Mouse (Mus musculus) liver, embryonic 13.5 days (tissue): ENCODE results near the gene Skp2. TPM values are rescaled to one million over a fixed set of nuclear protein-coding genes. Genes with fewer than 3 reads are reported as not detected.

Experiments used
- ATAC-seq: fragments of 200-750 bp; cut with Nextera tagmentation; 2 replicates; pipeline ENCODE4 v1.8.0; 2017; ENCODE audit warnings: low read depth, mild to moderate bottlenecking, moderate number of reproducible peaks, moderate library complexity
- DNase-seq: peaks from one replicate; pipeline ENCODE4 v3.0.0; 2022
- H3K27ac ChIP-seq: fragments of 300-500 bp; sonication (generic); 2 replicates; pipeline ENCODE4 v1.5.1; 2015; ENCODE audit warnings: moderate library complexity, mild to moderate bottlenecking, inconsistent platforms
- H3K27me3 ChIP-seq: fragments of 300-500 bp; sonication (generic); 2 replicates; pipeline ENCODE4 v1.6.1; 2015; ENCODE audit warnings: mild to moderate bottlenecking, inconsistent platforms
- H3K36me3 ChIP-seq: fragments of 300-500 bp; sonication (generic); 2 replicates; pipeline ENCODE4 v1.6.1; 2015; ENCODE audit warnings: mild to moderate bottlenecking, inconsistent platforms
- H3K4me1 ChIP-seq: fragments of 300-500 bp; sonication (generic); replicated peaks from 2 replicates; pipeline ENCODE4 v1.6.1; 2015; ENCODE audit warnings: inconsistent platforms
- H3K4me2 ChIP-seq: fragments of 300-500 bp; sonication (generic); 2 replicates; pipeline ENCODE4 v1.6.1; 2015; ENCODE audit warnings: inconsistent platforms, mild to moderate bottlenecking, moderate library complexity
- H3K4me3 ChIP-seq: fragments of 300-500 bp; sonication (generic); replicated peaks from 2 replicates; pipeline ENCODE4 v1.5.1; 2015; ENCODE audit warnings: mild to moderate bottlenecking, inconsistent platforms
- H3K9ac ChIP-seq: fragments of 300-500 bp; sonication (generic); 2 replicates; pipeline ENCODE4 v1.6.1; 2015; ENCODE audit warnings: mild to moderate bottlenecking, inconsistent platforms
- H3K9me3 ChIP-seq: fragments of 300-500 bp; sonication (generic); replicated peaks from 2 replicates; pipeline ENCODE4 v1.6.1; 2016; ENCODE audit warnings: inconsistent platforms
- WGBS: fragments of 180-500 bp; shearing (Covaris S2); methylation state at CpG from one replicate; pipeline ENCODE4 v1.1.7; 2015; ENCODE audit not compliant: insufficient replicate concordance; 5-methylcytosine and 5-hydroxymethylcytosine counted together
- polyA plus RNA-seq: library from polyadenylated mRNA; unstranded; fragments of >200 nt; fragmentation: Nextera tagmentation; extraction: Ambion mirVana; gene quantifications from 2 replicates; pipeline ENCODE4 v1.2.1, GENCODE M21; 2015

Gene Skp2
- polyA plus RNA-seq, 1 experiment from 2014 or later: 26.8 TPM

DNA sequence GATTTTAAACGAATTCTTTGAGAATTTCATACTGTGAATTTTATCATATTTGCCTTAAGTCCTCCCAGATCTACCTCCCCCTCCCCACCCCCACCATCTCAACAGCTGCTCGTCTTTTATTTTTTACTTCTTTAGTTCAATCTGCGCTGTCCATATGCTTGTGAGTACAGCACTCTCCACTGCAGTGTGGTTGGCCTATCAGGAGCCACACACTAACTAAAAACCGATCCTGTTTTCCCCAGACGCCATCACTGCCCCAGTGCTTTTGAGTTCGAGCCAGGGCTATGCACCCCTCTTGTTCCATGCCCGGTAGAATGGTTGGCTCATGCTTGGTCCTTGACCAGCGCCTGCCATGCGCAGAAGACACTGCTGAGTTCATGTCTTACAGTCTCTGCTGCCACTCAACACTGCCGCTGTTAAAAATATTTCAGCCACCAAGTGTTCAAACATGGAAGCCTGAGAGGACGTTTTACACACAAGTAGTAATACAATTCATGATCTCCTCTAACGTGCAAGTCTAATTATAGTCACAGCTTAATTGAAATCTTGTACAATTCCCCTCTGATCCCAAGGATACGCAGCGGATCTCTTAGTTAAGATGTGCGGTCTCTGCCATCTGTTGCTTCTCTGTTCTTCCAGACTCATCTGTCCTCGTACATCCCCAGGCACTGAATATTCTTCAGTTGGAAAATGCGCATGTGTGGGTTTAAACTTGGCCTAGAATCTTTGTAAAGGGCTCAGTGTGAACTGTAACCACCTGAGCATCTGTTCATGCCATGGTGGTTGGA, 67.1 kb downstream of the Skp2 start:
- no peaks in the 10 kb centered on the region for H3K9me3 ChIP-seq
- H3K27ac ChIP-seq: peak overlapping the region; percentile 78; the same call in 1 of the 2 replicates
- DNase-seq (no peak), ATAC-seq (no peak)
- H3K27me3 ChIP-seq: no peaks in the 10 kb centered on the region
- H3K4me2 ChIP-seq: no peak overlapping the region
- 0 out of 2 replicates have a peak overlapping the region, but pooled peaks have one; percentile 17 for H3K9ac ChIP-seq
- H3K4me1 ChIP-seq: peaks cover 86% of the 10 kb centered on the region
- 86% methylated on average over 17 of the region's 17 CpGs for WGBS
- no peak overlapping the region for H3K4me3 ChIP-seq
- H3K36me3 ChIP-seq: peaks cover 98% of the 10 kb centered on the region

DNA sequence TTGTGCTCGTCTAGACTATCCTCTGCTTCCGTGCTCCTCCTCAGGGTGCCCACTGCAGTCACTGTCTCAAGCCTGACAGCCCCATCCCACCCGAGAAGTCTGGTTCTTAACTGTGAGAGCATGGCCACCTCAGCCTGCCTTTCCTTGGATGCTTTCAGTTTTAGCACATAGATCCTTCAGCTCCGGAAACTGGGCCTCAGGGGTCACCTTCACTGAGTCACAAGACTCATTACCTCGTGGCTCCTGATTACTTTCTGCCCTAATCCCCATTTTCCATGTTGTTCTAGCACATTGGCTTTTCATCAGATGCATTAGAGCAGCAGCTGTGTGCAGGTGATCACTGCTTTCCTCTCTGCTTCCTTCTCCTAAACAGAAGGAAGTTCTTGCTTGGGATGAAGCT, 67.8 kb downstream of the Skp2 start:
- no peak for DNase-seq
- H3K9ac ChIP-seq: no peak overlapping the region; the same call in 1 of the 2 replicates
- no peak overlapping the region for H3K4me3 ChIP-seq
- H3K4me2 ChIP-seq: no peak overlapping the region
- no peak for ATAC-seq
- H3K4me1 ChIP-seq: peaks cover 84% of the 10 kb centered on the region
- peak overlapping the region; percentile 78 for H3K27ac ChIP-seq
- 81% methylated on average over 5 of the region's 5 CpGs for WGBS
- peaks cover 96% of the 10 kb centered on the region for H3K36me3 ChIP-seq
- H3K27me3 ChIP-seq: no peaks in the 10 kb centered on the region
- no peaks in the 10 kb centered on the region for H3K9me3 ChIP-seq

DNA sequence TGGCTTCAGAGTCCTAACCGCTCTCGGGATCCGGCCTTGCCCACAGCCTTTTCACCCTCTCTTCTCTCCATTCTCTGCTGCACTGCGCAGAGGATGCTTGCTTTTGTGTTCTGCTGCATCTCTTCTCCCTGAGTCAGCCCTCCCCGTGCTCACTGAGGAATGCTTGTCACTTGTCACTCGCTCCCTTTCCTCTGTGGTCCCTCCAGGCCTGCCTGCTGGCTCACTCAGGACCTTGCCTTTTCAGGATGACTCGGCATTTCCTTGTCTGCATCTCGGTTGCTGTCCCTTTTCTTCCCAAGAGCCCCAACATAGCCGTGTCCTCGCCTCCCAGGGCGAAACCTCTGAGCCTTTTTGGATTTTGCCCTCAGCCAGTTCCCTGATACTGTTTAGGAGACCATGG, 68.4 kb downstream of the Skp2 start:
- DNase-seq: peak; percentile 68
- H3K4me1 ChIP-seq: peaks cover 87% of the 10 kb centered on the region
- no peaks in the 10 kb centered on the region for H3K9me3 ChIP-seq
- peaks cover 91% of the 10 kb centered on the region for H3K36me3 ChIP-seq
- peak overlapping the region; percentile 78 for H3K27ac ChIP-seq
- peak overlapping the region; percentile 28 for H3K4me2 ChIP-seq
- no peaks in the 10 kb centered on the region for H3K27me3 ChIP-seq
- WGBS: 60% methylated on average over 11 of the region's 11 CpGs
- no peak overlapping the region for H3K4me3 ChIP-seq
- peak overlapping the region; percentile 47 for H3K9ac ChIP-seq
- ATAC-seq: peak; percentile 87

DNA sequence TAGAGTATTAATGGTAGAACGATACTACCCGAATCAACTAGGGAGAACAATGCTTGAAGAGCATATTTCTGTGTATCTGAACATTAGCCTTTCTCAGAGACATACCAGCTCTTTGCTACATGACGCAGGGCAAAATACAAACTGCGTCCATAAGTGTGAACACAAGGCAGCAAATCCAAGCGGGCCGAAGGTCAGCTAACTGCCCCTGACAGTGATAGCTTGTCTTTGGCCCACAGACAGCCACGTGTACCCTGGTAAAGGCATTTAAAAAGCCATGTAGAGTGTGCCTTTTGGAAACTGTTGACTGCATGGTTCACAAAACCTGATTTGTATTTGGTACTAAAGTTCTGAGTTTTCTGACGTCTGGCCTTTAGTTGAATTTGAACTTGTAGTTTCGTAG, 72.5 kb downstream of the Skp2 start:
- Histone ChIP-seq H3K9ac (no peak overlapping the region), H3K4me3 (no peak overlapping the region), H3K4me2 (0 out of 2 replicates have a peak overlapping the region, but pooled peaks have one; percentile 20), H3K36me3 (peaks cover 62% of the 10 kb centered on the region), H3K27ac (peak overlapping the region; percentile 74), H3K4me1 (peaks cover 91% of the 10 kb centered on the region), H3K9me3 (no peaks in the 10 kb centered on the region), H3K27me3 (no peaks in the 10 kb centered on the region)
- no peak for DNase-seq
- no peak for ATAC-seq
- WGBS: 82% methylated on average over 9 of the region's 9 CpGs

DNA sequence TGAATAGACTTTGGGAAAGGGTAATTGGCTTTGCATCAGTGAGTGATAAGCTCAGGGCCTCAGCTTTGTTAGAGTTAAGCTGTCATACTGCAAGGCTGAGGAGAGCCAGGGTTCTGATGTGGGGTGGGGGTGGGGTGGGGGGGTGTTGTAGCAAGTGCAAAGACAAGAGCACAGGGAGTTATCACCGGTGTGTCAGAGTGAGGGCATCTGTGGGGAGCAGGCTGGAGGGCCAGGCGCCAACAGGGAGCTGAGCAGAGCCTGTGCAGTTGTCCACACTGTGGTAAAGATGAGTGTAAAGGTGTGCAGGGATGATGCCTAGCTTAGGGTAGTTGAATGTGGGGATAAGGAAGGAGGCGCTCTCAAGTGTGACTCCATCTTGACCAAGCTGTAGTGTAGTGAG, 73.9 kb downstream of the Skp2 start:
- ATAC-seq (peak; percentile 35), DNase-seq (no peak)
- Histone ChIP-seq H3K9ac (peak overlapping the region; percentile 59), H3K9me3 (no peaks in the 10 kb centered on the region), H3K27ac (peak overlapping the region; percentile 100), H3K4me1 (peaks cover 90% of the 10 kb centered on the region), H3K4me3 (peak overlapping the region; percentile 20), H3K27me3 (no peaks in the 10 kb centered on the region), H3K36me3 (peaks cover 57% of the 10 kb centered on the region), H3K4me2 (peak overlapping the region; percentile 77)
- 27% methylated on average over 3 of the region's 3 CpGs for WGBS

DNA sequence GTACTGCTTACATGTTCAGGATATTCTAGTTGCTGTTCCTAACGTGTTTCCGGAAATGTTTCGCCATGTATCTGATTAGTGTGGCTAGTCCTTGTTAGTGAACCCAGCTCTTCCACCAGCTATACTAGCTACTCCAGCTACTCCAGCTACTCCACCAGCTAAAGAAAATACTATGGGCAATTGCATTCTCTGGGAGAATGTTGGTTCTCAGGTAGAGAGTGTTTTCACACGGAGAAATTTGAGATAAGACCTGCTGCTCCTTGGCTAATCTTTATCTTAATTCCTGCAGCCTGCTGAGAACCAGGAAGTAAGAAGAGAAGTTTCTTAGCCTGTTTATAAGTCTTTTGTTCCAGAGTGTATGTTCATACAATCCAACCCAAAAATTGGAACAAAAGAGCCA, 75.0 kb downstream of the Skp2 start:
- WGBS: 9% methylated on average over 4 of the region's 4 CpGs
- H3K4me3 ChIP-seq: peak overlapping the region; percentile 50
- H3K27me3 ChIP-seq: no peaks in the 10 kb centered on the region
- no peak for DNase-seq
- peak; percentile 20; the same call in 1 of the 2 replicates for ATAC-seq
- peaks cover 57% of the 10 kb centered on the region for H3K36me3 ChIP-seq
- peaks cover 90% of the 10 kb centered on the region for H3K4me1 ChIP-seq
- H3K9ac ChIP-seq: peak overlapping the region; percentile 58
- H3K4me2 ChIP-seq: peak overlapping the region; percentile 77
- H3K9me3 ChIP-seq: no peaks in the 10 kb centered on the region
- peak overlapping the region; percentile 100 for H3K27ac ChIP-seq

DNA sequence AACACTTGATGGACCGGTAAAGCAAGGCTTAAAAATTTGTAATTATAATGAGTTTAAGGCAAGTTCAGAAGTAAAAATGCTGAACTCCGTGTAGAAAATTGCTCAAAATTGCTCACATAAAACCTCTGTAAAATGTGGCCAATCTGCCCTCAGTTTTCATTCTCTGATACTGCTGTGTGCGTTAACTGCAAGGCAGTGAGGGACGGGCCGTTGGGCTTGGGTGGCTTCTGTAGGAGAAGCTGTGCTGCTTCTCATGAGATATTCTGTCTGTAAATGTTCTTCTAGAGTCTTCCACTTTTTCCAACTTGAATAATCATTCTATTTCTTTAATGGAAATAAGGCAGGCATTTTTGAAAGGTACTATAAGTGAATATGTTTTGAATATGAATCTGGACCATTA, 75.6 kb downstream of the Skp2 start:
- H3K9me3 ChIP-seq: no peaks in the 10 kb centered on the region
- DNase-seq (no peak), ATAC-seq (no peak)
- peak overlapping the region; percentile 100 for H3K27ac ChIP-seq
- H3K36me3 ChIP-seq: peaks cover 53% of the 10 kb centered on the region
- H3K4me3 ChIP-seq: peak overlapping the region; percentile 50
- no peaks in the 10 kb centered on the region for H3K27me3 ChIP-seq
- peaks cover 90% of the 10 kb centered on the region for H3K4me1 ChIP-seq
- 19% methylated on average over 5 of the region's 5 CpGs for WGBS
- H3K4me2 ChIP-seq: peak overlapping the region; percentile 77
- H3K9ac ChIP-seq: peak overlapping the region; percentile 79

DNA sequence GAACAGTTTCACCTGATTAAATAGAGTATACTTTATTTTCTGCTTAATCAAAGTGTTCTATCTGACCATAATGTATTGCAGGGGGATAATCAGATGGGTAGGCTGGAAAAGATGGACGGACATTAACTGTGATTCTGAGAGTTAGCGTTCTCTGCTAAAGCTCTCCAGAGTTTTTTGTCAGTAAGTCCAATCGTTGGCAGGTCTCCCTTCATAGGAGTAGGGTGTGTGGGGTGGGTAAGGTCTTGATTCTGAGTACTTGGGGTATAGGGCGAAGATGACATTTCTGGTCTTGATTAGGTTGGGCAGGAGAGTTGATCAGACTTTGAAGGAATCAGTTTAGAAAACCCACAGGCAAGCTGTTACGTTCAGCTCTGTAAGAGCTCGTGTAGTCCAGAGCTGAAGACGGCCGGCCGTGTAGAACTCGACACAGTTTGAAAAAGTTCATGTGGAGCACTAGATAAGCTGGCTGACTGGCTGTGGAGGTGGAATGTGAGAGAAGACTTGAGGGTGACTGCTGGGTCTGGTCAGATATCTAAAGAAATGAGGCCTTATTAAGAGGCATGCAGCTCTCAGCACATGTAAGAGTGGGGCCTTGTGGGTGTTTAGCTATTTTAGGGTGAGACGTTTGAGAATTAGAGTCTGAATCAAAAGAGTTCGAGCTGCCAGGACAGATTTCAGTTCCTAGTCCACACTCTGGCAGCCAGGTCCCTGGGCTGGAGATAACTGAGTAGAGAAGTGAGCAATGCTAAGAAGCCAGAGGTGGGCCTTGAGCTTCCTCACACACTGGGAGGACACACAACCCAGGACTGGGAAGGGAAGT, 76.5 kb downstream of the Skp2 start:
- DNase-seq (peak; percentile 74), ATAC-seq (peak; percentile 77)
- Histone ChIP-seq H3K36me3 (peaks cover 44% of the 10 kb centered on the region), H3K27me3 (no peaks in the 10 kb centered on the region), H3K4me3 (peak overlapping the region; percentile 50), H3K4me2 (peak overlapping the region; percentile 77), H3K9ac (peak overlapping the region; percentile 79), H3K4me1 (peaks cover 91% of the 10 kb centered on the region), H3K9me3 (no peaks in the 10 kb centered on the region), H3K27ac (peak overlapping the region; percentile 100)
- 11% methylated on average over 12 of the region's 12 CpGs for WGBS

DNA sequence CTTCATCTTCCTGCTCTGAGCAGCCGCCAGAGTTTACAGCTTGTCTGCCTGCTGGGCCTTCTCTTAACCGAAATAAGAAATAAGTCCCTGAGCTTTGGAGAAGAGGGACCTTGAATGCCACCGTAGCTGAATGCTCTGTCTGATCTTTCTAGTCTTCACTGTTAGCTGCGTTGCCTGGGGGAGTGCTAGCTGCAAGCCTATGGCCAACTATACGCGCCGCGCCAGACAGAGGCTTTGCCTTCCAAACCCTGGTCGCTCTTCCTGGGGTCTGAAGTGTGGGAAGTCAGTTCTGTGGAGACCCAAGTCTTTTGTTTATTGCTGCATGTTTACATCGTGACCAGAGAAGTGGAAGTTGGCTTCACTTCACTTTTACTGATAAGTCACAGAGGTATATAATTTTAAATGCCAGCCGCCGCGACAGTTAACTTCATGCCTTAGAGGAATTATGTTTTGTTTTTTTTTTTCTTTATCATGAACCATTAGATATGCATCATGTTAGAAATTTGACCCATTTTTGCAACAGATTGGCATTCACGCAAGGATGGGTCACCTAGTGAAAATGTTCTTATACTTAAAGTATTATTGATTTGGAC, 79.5 kb downstream of the Skp2 start:
- Histone ChIP-seq H3K4me2 (peak overlapping the region; percentile 81), H3K4me3 (peak overlapping the region; percentile 99), H3K27ac (peak overlapping the region; percentile 100), H3K27me3 (no peaks in the 10 kb centered on the region), H3K36me3 (peaks cover 22% of the 10 kb centered on the region), H3K9me3 (no peaks in the 10 kb centered on the region), H3K9ac (peak overlapping the region; percentile 100), H3K4me1 (peaks cover 66% of the 10 kb centered on the region)
- 28% methylated on average over 14 of the region's 14 CpGs for WGBS
- ATAC-seq (no peak), DNase-seq (no peak)

DNA sequence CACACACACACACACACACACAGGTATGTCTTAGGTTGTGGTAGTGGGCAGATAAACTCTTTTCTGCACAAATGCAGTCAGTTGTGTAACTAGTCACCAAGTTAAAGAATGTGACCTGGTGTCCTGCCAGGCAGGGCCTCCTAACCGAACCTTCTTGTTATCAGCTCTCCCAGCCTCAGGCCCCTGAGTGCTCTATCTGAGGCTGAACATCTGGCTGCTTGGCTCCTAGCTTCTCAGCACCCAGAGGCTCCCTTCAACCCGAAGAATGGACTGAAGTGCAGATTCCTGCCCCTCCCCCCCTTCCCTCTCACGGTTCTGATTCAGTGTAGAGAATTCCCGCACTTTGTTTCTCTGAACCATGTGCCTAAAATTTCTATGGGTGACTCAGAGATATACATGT, 80.6 kb downstream of the Skp2 start:
- Histone ChIP-seq H3K9me3 (no peaks in the 10 kb centered on the region), H3K27me3 (no peaks in the 10 kb centered on the region), H3K4me1 (peaks cover 66% of the 10 kb centered on the region), H3K36me3 (peaks cover 22% of the 10 kb centered on the region), H3K27ac (peak overlapping the region; percentile 100), H3K4me3 (peak overlapping the region; percentile 99), H3K9ac (peak overlapping the region; percentile 100), H3K4me2 (peak overlapping the region; percentile 81)
- DNase-seq (peak; percentile 89), ATAC-seq (peak; percentile 79)
- WGBS: 2% methylated on average over 4 of the region's 4 CpGs

DNA sequence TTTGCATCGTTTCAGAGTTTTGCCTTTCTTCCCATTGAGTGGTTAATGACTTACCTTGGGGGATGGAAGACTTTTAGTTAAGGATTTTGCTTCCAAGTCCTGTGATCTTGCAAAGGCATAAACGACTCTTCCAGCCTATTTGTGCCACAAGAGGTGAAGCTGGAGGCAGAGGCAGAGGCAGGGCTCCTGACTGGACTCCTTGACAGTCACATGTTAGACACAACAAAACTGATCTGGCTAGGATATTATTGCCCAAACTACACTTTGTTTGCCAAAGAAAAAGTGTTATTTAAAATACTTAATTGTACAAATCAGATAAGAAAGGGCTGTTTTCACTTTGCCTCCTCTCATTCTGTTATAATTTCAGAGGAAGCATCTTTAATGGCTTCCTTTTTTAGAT, 81.1 kb downstream of the Skp2 start:
- H3K9me3 ChIP-seq: no peaks in the 10 kb centered on the region
- ATAC-seq: no peak
- WGBS: 7% methylated on average over 2 of the region's 2 CpGs
- peak overlapping the region; percentile 100 for H3K27ac ChIP-seq
- peaks cover 65% of the 10 kb centered on the region for H3K4me1 ChIP-seq
- peak overlapping the region; percentile 99 for H3K4me3 ChIP-seq
- H3K9ac ChIP-seq: peak overlapping the region; percentile 100
- H3K4me2 ChIP-seq: peak overlapping the region; percentile 81
- DNase-seq: no peak
- H3K27me3 ChIP-seq: no peaks in the 10 kb centered on the region
- peaks cover 22% of the 10 kb centered on the region for H3K36me3 ChIP-seq
